Mouse (Mus musculus): ENCODE data around the gene Crispld2.

- no peak for TF ChIP-seq POLR2A (IDR thresholded peaks at IDR 0.05; ENCODE audit: control insufficient read depth in 1 of 2, insufficient read depth in 1 of 2, low read depth in 1 of 2, low read length in 2 of 2, poor library complexity in 1 of 2)
- no peak for TF ChIP-seq CTCF (IDR thresholded peaks at IDR 0.05 in 2 of 3, conservative IDR thresholded peaks at IDR 0.05 in 1 of 3; ENCODE audit: control insufficient read depth in 1 of 3, insufficient read depth in 1 of 3, low read depth in 2 of 3, low read length in 3 of 3, poor library complexity in 1 of 3, severe bottlenecking in 1 of 3)
- no peak for TF ChIP-seq MAFK (IDR thresholded peaks at IDR 0.05; ENCODE audit: borderline replicate concordance, low read depth, low read length)
- TF ChIP-seq USF2 (IDR thresholded peaks at IDR 0.05; ENCODE audit: borderline replicate concordance in 1 of 2, insufficient read depth in 1 of 2, low read depth in 1 of 2, low read length in 2 of 2) = no peak
- TF ChIP-seq ZNF384 (IDR thresholded peaks at IDR 0.05; ENCODE audit: low read depth, low read length) = no peak
- no peak for TF ChIP-seq MEF2A (IDR thresholded peaks at IDR 0.05; ENCODE audit: extremely low read depth, insufficient replicate concordance, low read depth, low read length, poor library complexity, severe bottlenecking)
- no peak for TF ChIP-seq NELFE (IDR thresholded peaks at IDR 0.05; ENCODE audit: low read depth, low read length)
- no peak for TF ChIP-seq KAT2A (conservative IDR thresholded peaks at IDR 0.05; ENCODE audit: low read depth, low read length)
- TF ChIP-seq TAL1 (IDR thresholded peaks at IDR 0.05; ENCODE audit: low read length) = no peak
- TF ChIP-seq GATA1 (IDR thresholded peaks at IDR 0.05; ENCODE audit: low read depth, low read length) = 0 out of 2 replicates have a peak, but pooled peaks have one; percentile 35
- no peak for TF ChIP-seq CHD1 (IDR thresholded peaks at IDR 0.05; ENCODE audit: low read depth, low read length)
- TF ChIP-seq CHD2 (IDR thresholded peaks at IDR 0.05; ENCODE audit: low read length) = no peak
- no peak for TF ChIP-seq E2F4 (IDR thresholded peaks at IDR 0.05; ENCODE audit: borderline replicate concordance, low read depth, low read length)
- TF ChIP-seq RCOR1 (IDR thresholded peaks at IDR 0.05; ENCODE audit: low read depth, low read length) = no peak
Measured at GRCm38 (mm10) chr8:120072259-120072658, 80.0 kb downstream of the Crispld2 start.

Measured in MEL (cell line).